Mouse (Mus musculus): ENCODE data around the gene 1700016H13Rik. TPM values are rescaled to one million over a fixed set of nuclear protein-coding genes. Genes with fewer than 3 reads are reported as not detected.

1700016H13Rik gene
- polyA plus RNA-seq, 1 experiment from 2014 or later, result 0.17 TPM

GRCm38 (mm10) chr5:103624831-103625230, 31.0 kb downstream of the 1700016H13Rik start:
- 96% methylated on average over 5 of the region's 5 CpGs for WGBS
- Histone ChIP-seq H3K9me3 (no peaks in the 10 kb centered on the region), H3K9ac (no peak overlapping the region), H3K27me3 (replicated peaks) (no peaks in the 10 kb centered on the region), H3K4me2 (no peak overlapping the region), H3K4me3 (no peak overlapping the region), H3K36me3 (replicated peaks) (no peaks in the 10 kb centered on the region), H3K27ac (no peak overlapping the region), H3K4me1 (peaks cover 7% of the 10 kb centered on the region; the same call in 1 of the 2 replicates)
- no peak for ATAC-seq (replicated peaks)

- H3K27ac ChIP-seq, result no peak overlapping the region
- WGBS, result 75% methylated on average over 5 of the region's 5 CpGs
- no peak overlapping the region for H3K4me3 ChIP-seq
- H3K36me3 ChIP-seq (replicated peaks), result no peaks in the 10 kb centered on the region
- H3K9ac ChIP-seq, result no peak overlapping the region
- H3K9me3 ChIP-seq, result no peaks in the 10 kb centered on the region
- H3K4me1 ChIP-seq, result no peaks in the 10 kb centered on the region
- ATAC-seq (replicated peaks), result no peak
- no peak overlapping the region for H3K4me2 ChIP-seq
- H3K27me3 ChIP-seq (replicated peaks), result no peaks in the 10 kb centered on the region
These were observed 33.5 kb downstream of the 1700016H13Rik start for GRCm38 (mm10) chr5:103622321-103622720.

GRCm38 (mm10) chr5:103620301-103620973, 35.4 kb downstream of the 1700016H13Rik start:
- Histone ChIP-seq H3K27me3 (replicated peaks) (no peaks in the 10 kb centered on the region), H3K27ac (no peak overlapping the region), H3K36me3 (replicated peaks) (no peaks in the 10 kb centered on the region), H3K4me2 (no peak overlapping the region), H3K4me3 (no peak overlapping the region), H3K4me1 (no peaks in the 10 kb centered on the region), H3K9ac (no peak overlapping the region), H3K9me3 (no peaks in the 10 kb centered on the region)
- 84% methylated on average over 12 of the region's 12 CpGs for WGBS
- ATAC-seq (replicated peaks), result no peak

- Histone ChIP-seq H3K4me2 (no peak overlapping the region), H3K9me3 (no peaks in the 10 kb centered on the region), H3K27me3 (replicated peaks) (no peaks in the 10 kb centered on the region), H3K4me3 (no peak overlapping the region), H3K27ac (no peak overlapping the region), H3K9ac (no peak overlapping the region), H3K4me1 (no peaks in the 10 kb centered on the region), H3K36me3 (replicated peaks) (no peaks in the 10 kb centered on the region)
- WGBS, result 63% methylated on average over 9 of the region's 9 CpGs
- ATAC-seq (replicated peaks), result no peak
These were observed 38.6 kb downstream of the 1700016H13Rik start for GRCm38 (mm10) chr5:103617191-103617590.

GRCm38 (mm10) chr5:103614356-103614755, 41.5 kb downstream of the 1700016H13Rik start:
- H3K4me3 ChIP-seq, result no peak overlapping the region
- WGBS, result 93% methylated on average over 7 of the region's 7 CpGs
- H3K9me3 ChIP-seq, result no peaks in the 10 kb centered on the region
- H3K27ac ChIP-seq, result no peak overlapping the region
- H3K4me1 ChIP-seq, result no peaks in the 10 kb centered on the region
- no peaks in the 10 kb centered on the region for H3K27me3 ChIP-seq (replicated peaks)
- no peak overlapping the region for H3K9ac ChIP-seq
- ATAC-seq (replicated peaks), result no peak
- H3K4me2 ChIP-seq, result no peak overlapping the region
- no peaks in the 10 kb centered on the region for H3K36me3 ChIP-seq (replicated peaks)

GRCm38 (mm10) chr5:103612316-103612715, 43.5 kb downstream of the 1700016H13Rik start:
- Histone ChIP-seq H3K27me3 (replicated peaks) (no peaks in the 10 kb centered on the region), H3K9me3 (no peaks in the 10 kb centered on the region), H3K9ac (no peak overlapping the region), H3K36me3 (replicated peaks) (no peaks in the 10 kb centered on the region), H3K4me3 (no peak overlapping the region), H3K27ac (no peak overlapping the region), H3K4me2 (no peak overlapping the region), H3K4me1 (no peaks in the 10 kb centered on the region)
- WGBS, result 91% methylated on average over 7 of the region's 7 CpGs
- no peak for ATAC-seq (replicated peaks)

GRCm38 (mm10) chr5:103610856-103611472, 44.8 kb downstream of the 1700016H13Rik start:
- WGBS, result 92% methylated on average over 10 of the region's 10 CpGs
- no peaks in the 10 kb centered on the region for H3K4me1 ChIP-seq
- no peak overlapping the region for H3K9ac ChIP-seq
- no peaks in the 10 kb centered on the region for H3K27me3 ChIP-seq (replicated peaks)
- no peak for ATAC-seq (replicated peaks)
- H3K27ac ChIP-seq, result no peak overlapping the region
- H3K9me3 ChIP-seq, result no peaks in the 10 kb centered on the region
- no peak overlapping the region for H3K4me2 ChIP-seq
- H3K36me3 ChIP-seq (replicated peaks), result no peaks in the 10 kb centered on the region
- H3K4me3 ChIP-seq, result no peak overlapping the region

GRCm38 (mm10) chr5:103610148-103610547, 45.7 kb downstream of the 1700016H13Rik start:
- Histone ChIP-seq H3K4me3 (no peak overlapping the region), H3K9me3 (no peaks in the 10 kb centered on the region), H3K36me3 (replicated peaks) (no peaks in the 10 kb centered on the region), H3K4me2 (no peak overlapping the region), H3K9ac (no peak overlapping the region), H3K27ac (no peak overlapping the region), H3K4me1 (no peaks in the 10 kb centered on the region), H3K27me3 (replicated peaks) (no peaks in the 10 kb centered on the region)
- ATAC-seq (replicated peaks), result no peak
- WGBS, result 69% methylated on average over 5 of the region's 5 CpGs

- Histone ChIP-seq H3K36me3 (replicated peaks) (no peaks in the 10 kb centered on the region), H3K9me3 (no peaks in the 10 kb centered on the region), H3K4me1 (no peaks in the 10 kb centered on the region), H3K4me3 (no peak overlapping the region), H3K27ac (no peak overlapping the region), H3K27me3 (replicated peaks) (no peaks in the 10 kb centered on the region), H3K4me2 (no peak overlapping the region), H3K9ac (no peak overlapping the region)
- 84% methylated on average over 7 of the region's 7 CpGs for WGBS
- ATAC-seq (replicated peaks), result no peak
These were observed 50.1 kb downstream of the 1700016H13Rik start for GRCm38 (mm10) chr5:103605707-103606106.

- no peak overlapping the region for H3K9ac ChIP-seq
These were observed 52.5 kb downstream of the 1700016H13Rik start for GRCm38 (mm10) chr5:103603115-103603893.

GRCm38 (mm10) chr5:103598881-103599280, 56.9 kb downstream of the 1700016H13Rik start:
- H3K4me3 ChIP-seq, result no peak overlapping the region
- peaks cover 17% of the 10 kb centered on the region for H3K4me1 ChIP-seq
- no peaks in the 10 kb centered on the region for H3K36me3 ChIP-seq (replicated peaks)
- no peaks in the 10 kb centered on the region for H3K27me3 ChIP-seq (replicated peaks)
- no peaks in the 10 kb centered on the region for H3K9me3 ChIP-seq
- 86% methylated on average over 5 of the region's 5 CpGs for WGBS
- ATAC-seq (replicated peaks), result no peak
- no peak overlapping the region for H3K4me2 ChIP-seq
- no peak overlapping the region for H3K9ac ChIP-seq
- no peak overlapping the region for H3K27ac ChIP-seq

More at GRCm38 (mm10) chr5:103603115-103603893, 52.5 kb downstream of the 1700016H13Rik start:
- no peaks in the 10 kb centered on the region for H3K27me3 ChIP-seq (replicated peaks)
- no peaks in the 10 kb centered on the region for H3K4me1 ChIP-seq
- H3K27ac ChIP-seq, result no peak overlapping the region
- no peaks in the 10 kb centered on the region for H3K36me3 ChIP-seq (replicated peaks)
- WGBS, result 31% methylated on average over 11 of the region's 11 CpGs
- ATAC-seq (replicated peaks), result no peak
- no peaks in the 10 kb centered on the region for H3K9me3 ChIP-seq
- H3K4me3 ChIP-seq, result no peak overlapping the region
- H3K4me2 ChIP-seq, result no peak overlapping the region

GRCm38 (mm10) chr5:103598264-103598663, 57.5 kb downstream of the 1700016H13Rik start:
- H3K36me3 ChIP-seq (replicated peaks), result no peaks in the 10 kb centered on the region
- no peak overlapping the region for H3K4me2 ChIP-seq
- H3K27me3 ChIP-seq (replicated peaks), result no peaks in the 10 kb centered on the region
- H3K9me3 ChIP-seq, result no peaks in the 10 kb centered on the region
- H3K27ac ChIP-seq, result no peak overlapping the region
- 88% methylated on average over 9 of the region's 9 CpGs for WGBS
- ATAC-seq (replicated peaks), result no peak
- H3K4me1 ChIP-seq, result peaks cover 19% of the 10 kb centered on the region
- no peak overlapping the region for H3K4me3 ChIP-seq
- H3K9ac ChIP-seq, result no peak overlapping the region

Measured in midbrain, embryonic 15.5 days (tissue).